Mouse (Mus musculus) embryonic facial prominence, embryonic 10.5 days (tissue): Measurements from ENCODE around the gene Rab11fip3. TPM values are rescaled to one million over a fixed set of nuclear protein-coding genes. Genes with fewer than 3 reads are reported as not detected.

Experiments used
- DNase-seq: peaks from one replicate; pipeline ENCODE4 v3.0.0-alpha.2; 2017; ENCODE audit warnings: low spot score
- H3K27ac ChIP-seq: fragments of 300-500 bp; sonication (generic); replicated peaks from 2 replicates; pipeline ENCODE4 v1.5.1; 2016; ENCODE audit warnings: mild to moderate bottlenecking
- H3K27me3 ChIP-seq: fragments of 300-500 bp; sonication (generic); replicated peaks from 2 replicates; pipeline ENCODE4 v1.6.1; 2016; ENCODE audit warnings: low read depth, mild to moderate bottlenecking; ENCODE audit not compliant: poor library complexity, severe bottlenecking
- H3K36me3 ChIP-seq: fragments of 300-500 bp; sonication (generic); replicated peaks from 2 replicates; pipeline ENCODE4 v1.6.1; 2016; ENCODE audit warnings: mild to moderate bottlenecking, moderate library complexity
- H3K4me1 ChIP-seq: fragments of 300-500 bp; sonication (generic); 2 replicates; pipeline ENCODE4 v1.6.1; 2016
- H3K4me3 ChIP-seq: fragments of 300-500 bp; sonication (generic); 2 replicates; pipeline ENCODE4 v1.5.1; 2016; ENCODE audit warnings: mild to moderate bottlenecking, moderate library complexity
- H3K9me3 ChIP-seq: fragments of 300-500 bp; sonication (generic); 2 replicates; pipeline ENCODE4 v1.6.1; 2016; ENCODE audit warnings: mild to moderate bottlenecking
- WGBS: fragments of 180-500 bp; shearing (Covaris S2); methylation state at CpG from one replicate; pipeline ENCODE4 v1.1.7; 2016; 5-methylcytosine and 5-hydroxymethylcytosine counted together
- polyA plus RNA-seq: library from polyadenylated mRNA; unstranded; fragments of >200 nt; fragmentation: Nextera tagmentation; extraction: Ambion mirVana; gene quantifications from 2 replicates; pipeline ENCODE4 v1.2.1, GENCODE M21; 2016

Gene Rab11fip3
- polyA plus RNA-seq, 1 experiment from 2014 or later, result 25.3 TPM

GRCm38 (mm10) chr17:25968176-25968575 lies 101.2 kb downstream of the Rab11fip3 start:
- Histone ChIP-seq H3K4me1 (peaks cover 3% of the 10 kb centered on the region), H3K27me3 (no peaks in the 10 kb centered on the region), H3K9me3 (no peaks in the 10 kb centered on the region), H3K27ac (no peak overlapping the region), H3K4me3 (no peak overlapping the region), H3K36me3 (peaks cover 43% of the 10 kb centered on the region)
- 77% methylated on average over 1 of the region's 1 CpGs for WGBS
- DNase-seq, result no peak

GRCm38 (mm10) chr17:25967652-25968051 lies 101.7 kb downstream of the Rab11fip3 start:
- no peak for DNase-seq
- H3K9me3 ChIP-seq, result no peaks in the 10 kb centered on the region
- WGBS, result 81% methylated on average over 3 of the region's 3 CpGs
- H3K4me3 ChIP-seq, result no peak overlapping the region
- H3K27ac ChIP-seq, result no peak overlapping the region
- no peaks in the 10 kb centered on the region for H3K27me3 ChIP-seq
- no peaks in the 10 kb centered on the region for H3K4me1 ChIP-seq
- H3K36me3 ChIP-seq, result peaks cover 43% of the 10 kb centered on the region

GRCm38 (mm10) chr17:25964271-25964670 lies 105.1 kb downstream of the Rab11fip3 start:
- H3K27ac ChIP-seq, result no peak overlapping the region

GRCm38 (mm10) chr17:25962413-25962905 lies 106.9 kb downstream of the Rab11fip3 start:
- Histone ChIP-seq H3K4me1 (peaks cover 4% of the 10 kb centered on the region), H3K27ac (no peak overlapping the region), H3K27me3 (no peaks in the 10 kb centered on the region), H3K9me3 (no peaks in the 10 kb centered on the region), H3K36me3 (peaks cover 85% of the 10 kb centered on the region), H3K4me3 (no peak overlapping the region)
- 93% methylated on average over 7 of the region's 7 CpGs for WGBS
- no peak for DNase-seq

More at GRCm38 (mm10) chr17:25964271-25964670, 105.1 kb downstream of the Rab11fip3 start:
- H3K36me3 ChIP-seq, result peaks cover 67% of the 10 kb centered on the region
- no peaks in the 10 kb centered on the region for H3K4me1 ChIP-seq
- no peak for DNase-seq
- no peaks in the 10 kb centered on the region for H3K27me3 ChIP-seq
- 89% methylated on average over 7 of the region's 7 CpGs for whole genome bisulfite sequencing
- H3K9me3 ChIP-seq, result no peaks in the 10 kb centered on the region
- H3K4me3 ChIP-seq, result no peak overlapping the region

- Histone ChIP-seq H3K4me1 (peaks cover 13% of the 10 kb centered on the region), H3K9me3 (no peaks in the 10 kb centered on the region), H3K36me3 (peaks cover 89% of the 10 kb centered on the region), H3K4me3 (no peak overlapping the region), H3K27ac (no peak overlapping the region), H3K27me3 (no peaks in the 10 kb centered on the region)
- WGBS, result 92% methylated on average over 5 of the region's 5 CpGs
- DNase-seq, result no peak
Measured at GRCm38 (mm10) chr17:25961566-25961965, 107.8 kb downstream of the Rab11fip3 start.

GRCm38 (mm10) chr17:25959630-25960467 lies 109.5 kb downstream of the Rab11fip3 start:
- Histone ChIP-seq H3K9me3 (no peaks in the 10 kb centered on the region), H3K4me1 (peaks cover 19% of the 10 kb centered on the region), H3K4me3 (no peak overlapping the region), H3K36me3 (peaks cover 84% of the 10 kb centered on the region), H3K27ac (no peak overlapping the region), H3K27me3 (peaks cover 5% of the 10 kb centered on the region)
- DNase-seq, result no peak
- 91% methylated on average over 23 of the region's 23 CpGs for WGBS

GRCm38 (mm10) chr17:25958771-25959494 lies 110.4 kb downstream of the Rab11fip3 start:
- 96% methylated on average over 11 of the region's 11 CpGs for WGBS
- no peak for DNase-seq
- peaks cover 14% of the 10 kb centered on the region for H3K27me3 ChIP-seq
- peaks cover 19% of the 10 kb centered on the region for H3K4me1 ChIP-seq
- H3K4me3 ChIP-seq, result no peak overlapping the region
- peaks cover 74% of the 10 kb centered on the region for H3K36me3 ChIP-seq
- no peaks in the 10 kb centered on the region for H3K9me3 ChIP-seq
- H3K27ac ChIP-seq, result no peak overlapping the region

- H3K4me3 ChIP-seq, result no peak overlapping the region
- no peak overlapping the region for H3K27ac ChIP-seq
- peaks cover 27% of the 10 kb centered on the region for H3K27me3 ChIP-seq
- H3K9me3 ChIP-seq, result no peaks in the 10 kb centered on the region
- H3K4me1 ChIP-seq, result peaks cover 19% of the 10 kb centered on the region
- WGBS, result 79% methylated on average over 14 of the region's 14 CpGs
- DNase-seq, result no peak
- peaks cover 61% of the 10 kb centered on the region for H3K36me3 ChIP-seq
Measured at GRCm38 (mm10) chr17:25957586-25958051, 111.7 kb downstream of the Rab11fip3 start.

- Histone ChIP-seq H3K4me1 (peaks cover 26% of the 10 kb centered on the region), H3K36me3 (peaks cover 51% of the 10 kb centered on the region), H3K27me3 (peaks cover 37% of the 10 kb centered on the region), H3K9me3 (no peaks in the 10 kb centered on the region), H3K27ac (no peak overlapping the region), H3K4me3 (no peak overlapping the region)
- no peak for DNase-seq
- WGBS, result 74% methylated on average over 7 of the region's 7 CpGs
Measured at GRCm38 (mm10) chr17:25956631-25957030, 112.7 kb downstream of the Rab11fip3 start.

- no peak for DNase-seq
- peaks cover 47% of the 10 kb centered on the region for H3K36me3 ChIP-seq
- H3K27ac ChIP-seq, result no peak overlapping the region
- peaks cover 30% of the 10 kb centered on the region for H3K4me1 ChIP-seq
- WGBS, result 64% methylated on average over 7 of the region's 7 CpGs
- no peaks in the 10 kb centered on the region for H3K9me3 ChIP-seq
- H3K27me3 ChIP-seq, result peaks cover 41% of the 10 kb centered on the region
- no peak overlapping the region for H3K4me3 ChIP-seq
Measured at GRCm38 (mm10) chr17:25956201-25956600, 113.2 kb downstream of the Rab11fip3 start.

- Histone ChIP-seq H3K27ac (no peak overlapping the region), H3K9me3 (no peaks in the 10 kb centered on the region), H3K36me3 (peaks cover 42% of the 10 kb centered on the region), H3K4me3 (no peak overlapping the region), H3K27me3 (peaks cover 45% of the 10 kb centered on the region), H3K4me1 (peaks cover 35% of the 10 kb centered on the region)
- 67% methylated on average over 3 of the region's 3 CpGs for WGBS
- DNase-seq, result no peak
Measured at GRCm38 (mm10) chr17:25955736-25956135, 113.6 kb downstream of the Rab11fip3 start.

GRCm38 (mm10) chr17:25954671-25955070 lies 114.7 kb downstream of the Rab11fip3 start:
- H3K4me1 ChIP-seq, result peaks cover 40% of the 10 kb centered on the region
- peaks cover 32% of the 10 kb centered on the region for H3K36me3 ChIP-seq
- DNase-seq, result no peak
- H3K9me3 ChIP-seq, result no peaks in the 10 kb centered on the region
- no peak overlapping the region for H3K4me3 ChIP-seq
- WGBS, result 79% methylated on average over 2 of the region's 2 CpGs
- H3K27me3 ChIP-seq, result peaks cover 56% of the 10 kb centered on the region
- no peak overlapping the region for H3K27ac ChIP-seq
